Mouse (Mus musculus): ENCODE measurements around the gene Gm49450.

The Gm49450 gene

DNA sequence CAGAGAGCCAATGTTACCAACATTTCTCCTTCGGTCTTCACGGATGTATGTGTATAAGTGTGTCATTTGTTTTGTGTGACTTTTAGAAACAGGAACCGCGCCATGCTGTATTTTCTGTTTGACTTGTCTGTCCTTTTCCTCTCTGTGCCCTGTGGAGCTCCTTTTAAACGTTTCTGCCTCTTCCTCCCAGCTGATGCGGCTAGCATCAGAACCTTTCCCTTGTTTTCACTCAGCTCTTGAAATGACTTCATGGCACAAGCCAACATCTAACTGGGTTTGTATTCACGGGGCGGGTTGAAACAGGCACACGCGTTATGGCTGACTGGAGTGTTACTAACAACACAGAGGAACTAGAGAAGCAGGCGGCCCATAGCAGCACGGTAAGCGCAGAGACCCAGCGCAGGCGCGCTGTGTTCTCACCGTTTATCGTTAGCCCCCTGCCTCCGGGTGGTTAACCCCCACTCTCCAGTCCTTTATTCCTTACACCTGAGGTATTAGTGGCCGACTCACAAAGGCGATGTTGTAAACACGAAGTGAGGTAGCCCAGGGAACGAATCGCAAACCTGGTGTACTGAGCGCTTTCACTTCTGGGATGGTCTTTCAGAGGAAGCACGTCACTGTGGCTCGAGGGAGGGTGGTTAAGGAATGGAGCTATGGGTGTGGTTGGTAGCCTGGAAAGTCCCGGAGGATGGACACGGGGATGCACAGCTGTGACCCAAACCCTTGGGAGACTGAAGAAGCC lies 32.1 kb upstream of the Gm49450 start:
- DNase-seq (ENCODE audit: low spot score in 2 of 2), result peak; percentile 81 to 86

DNA sequence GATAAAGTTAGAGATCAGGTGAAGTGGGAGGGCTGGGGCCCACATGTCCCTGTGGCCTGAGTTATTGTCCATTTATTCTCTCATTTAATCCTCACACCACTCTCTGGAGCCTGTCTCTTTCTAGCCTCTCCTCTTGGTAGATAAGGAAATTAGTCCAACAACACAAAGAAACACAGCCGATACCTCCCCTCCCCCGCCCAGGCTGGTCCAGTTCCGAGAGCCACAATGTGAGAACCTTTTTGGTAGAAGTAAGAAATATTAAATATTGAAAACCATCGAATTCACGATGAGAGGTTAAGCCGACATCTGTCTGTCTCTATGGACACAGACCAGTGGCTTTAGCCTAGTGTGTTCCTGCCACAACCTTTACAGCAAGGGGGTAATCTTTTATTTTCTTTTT lies 31.3 kb upstream of the Gm49450 start:
- no peak for DNase-seq (ENCODE audit: low spot score in 2 of 2)

DNA sequence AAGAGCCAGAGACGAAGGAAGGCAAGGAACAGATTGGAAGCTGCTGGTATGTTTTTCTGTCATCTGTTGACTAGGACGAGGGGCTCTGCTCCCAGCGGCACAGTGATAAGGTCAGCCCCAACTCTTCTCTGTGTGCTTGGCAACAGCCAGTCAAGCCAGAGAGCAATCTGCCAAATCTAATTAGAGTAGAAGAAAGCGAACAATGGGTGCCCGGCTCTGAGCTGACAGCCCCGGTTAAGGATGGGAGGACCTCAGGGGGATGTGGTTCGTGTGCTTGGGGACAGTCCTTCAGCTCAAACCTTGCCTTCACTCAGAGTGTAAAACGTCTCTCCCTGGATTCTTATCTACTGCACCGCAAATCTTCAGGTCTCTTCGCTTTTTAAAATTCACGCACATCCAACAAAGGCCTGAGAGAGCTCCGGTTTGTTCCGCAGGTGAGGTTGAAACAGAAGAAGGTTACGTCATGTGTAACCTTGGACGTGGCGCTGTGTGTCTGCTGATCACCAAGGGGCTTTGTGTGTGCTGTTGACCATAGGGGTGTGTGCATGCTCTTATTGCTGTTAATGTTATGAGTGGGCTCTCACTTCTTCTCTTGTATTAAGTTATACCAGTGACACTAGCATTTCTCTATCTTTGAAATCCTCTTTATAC lies 30.2 kb upstream of the Gm49450 start:
- DNase-seq (ENCODE audit: low spot score in 2 of 2), result no peak

DNA sequence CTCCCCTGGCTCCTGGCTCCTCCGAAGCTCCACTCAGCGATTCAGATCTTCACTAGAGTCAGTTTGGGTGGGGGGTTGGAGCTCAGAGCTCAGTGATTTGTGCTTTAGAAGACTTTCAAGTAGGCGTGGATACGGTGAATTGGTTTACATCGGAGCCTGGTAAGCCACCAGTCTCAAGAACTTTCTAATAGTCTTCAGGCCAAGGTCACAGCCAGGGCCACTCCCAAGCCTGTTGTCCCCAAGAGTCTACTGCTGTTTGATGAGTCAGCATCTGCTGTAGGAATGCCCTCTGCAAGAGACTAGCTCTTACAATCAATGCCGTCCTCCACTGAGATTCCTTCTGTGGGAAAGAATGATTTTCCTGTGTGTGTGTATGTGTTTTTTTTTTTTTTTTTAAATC lies 28.7 kb upstream of the Gm49450 start:
- no peak for DNase-seq (ENCODE audit: low spot score in 2 of 2)

DNA sequence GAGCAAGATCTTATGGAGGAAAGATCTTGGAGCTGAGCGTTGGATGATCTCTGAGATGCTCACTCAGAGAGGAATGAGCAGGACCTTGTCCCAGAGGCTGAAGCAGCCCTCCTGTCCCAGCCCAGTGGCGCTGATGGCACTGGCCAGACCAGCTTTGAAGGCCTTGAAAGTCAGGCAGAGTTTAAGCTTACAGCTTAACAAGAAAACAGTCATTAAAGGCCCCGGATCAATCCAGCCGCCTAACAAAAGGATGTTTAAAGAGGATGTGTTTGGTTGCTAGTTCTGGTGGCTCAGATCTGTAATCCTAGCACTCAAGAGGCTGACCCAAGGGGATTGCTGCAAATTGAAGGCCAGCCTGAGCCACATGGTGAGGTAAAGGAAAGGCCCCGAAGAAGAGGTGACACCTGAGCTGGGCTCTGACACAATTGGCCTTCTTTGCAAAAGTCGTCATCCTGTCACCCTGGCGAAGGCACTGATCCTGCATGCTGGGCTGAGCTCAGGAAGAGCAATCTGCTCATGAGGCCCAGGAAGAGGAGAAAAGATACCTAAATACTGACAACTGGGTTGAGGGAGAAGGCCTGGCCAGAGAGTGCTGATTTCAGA lies 26.8 kb upstream of the Gm49450 start:
- no peak for DNase-seq (ENCODE audit: low spot score in 2 of 2)

DNA sequence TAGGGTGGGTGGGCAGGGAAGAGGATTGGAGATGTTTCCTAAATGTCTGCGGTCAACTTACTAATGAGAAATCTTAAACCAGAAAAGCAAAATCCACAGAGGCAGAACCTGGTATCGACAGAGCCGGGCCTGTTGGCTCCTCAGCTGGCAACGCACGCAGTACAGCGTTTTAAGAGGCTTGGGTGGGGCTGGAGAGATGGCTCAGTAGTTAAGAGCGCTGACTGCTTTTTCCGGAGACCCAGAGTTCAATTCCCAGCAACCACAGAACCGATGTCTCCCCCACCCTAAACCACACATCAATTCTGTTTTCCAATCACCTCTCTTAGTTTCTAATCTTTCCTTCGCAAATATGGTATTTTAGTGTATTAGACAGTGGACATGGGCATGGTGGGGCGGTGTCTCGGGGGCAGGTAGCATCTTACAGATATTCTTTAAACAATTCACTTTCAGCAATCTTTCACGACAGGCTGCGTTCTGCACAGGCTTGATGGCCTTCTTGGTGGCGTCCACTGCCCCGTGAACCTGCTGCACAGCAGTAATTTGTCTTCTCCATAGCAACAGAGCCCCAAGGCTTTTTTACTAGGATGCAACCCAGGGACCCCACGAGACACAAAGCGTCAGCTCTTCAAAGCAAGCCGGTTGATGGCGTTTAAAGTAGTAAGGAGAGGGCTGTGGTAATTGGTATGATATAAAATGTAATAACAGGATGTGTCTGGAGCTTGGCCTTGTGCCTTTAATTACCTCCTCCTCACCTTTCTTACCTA lies 25.2 kb upstream of the Gm49450 start:
- no peak for DNase-seq (ENCODE audit: low spot score in 2 of 2)

DNA sequence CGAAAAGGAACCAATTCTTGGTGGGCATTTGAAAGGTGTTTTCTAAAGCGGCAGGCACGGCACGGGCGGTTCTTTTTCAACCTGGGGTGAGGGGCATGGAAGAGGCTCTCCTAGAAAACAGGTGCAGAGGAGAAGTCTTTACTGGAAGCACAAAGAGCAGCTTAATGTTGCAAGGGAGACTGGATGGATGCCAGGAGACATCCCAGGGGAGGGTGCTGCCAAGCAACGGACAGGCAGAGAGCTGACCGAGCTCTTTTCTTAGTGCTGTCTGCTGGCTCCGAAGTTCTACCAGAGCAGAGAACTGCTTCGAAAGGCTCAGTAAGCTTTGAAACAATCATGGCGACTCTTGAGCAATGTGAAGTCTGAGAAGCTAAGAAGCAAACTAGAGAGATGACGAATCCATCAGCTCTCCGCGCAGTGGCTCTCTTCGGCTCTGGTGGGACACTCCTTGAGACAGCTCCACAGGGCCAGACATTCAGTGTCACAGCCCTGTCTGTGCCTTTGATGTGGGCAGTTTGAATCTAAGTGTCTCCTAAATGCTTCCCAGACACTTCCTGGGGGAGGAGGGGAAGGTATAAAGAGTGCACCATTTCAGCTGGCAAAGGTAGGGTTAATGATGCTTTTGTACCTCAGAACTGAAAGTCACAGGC lies 24.5 kb upstream of the Gm49450 start:
- DNase-seq (ENCODE audit: low spot score in 2 of 2), result peak; percentile 56 to 75

DNA sequence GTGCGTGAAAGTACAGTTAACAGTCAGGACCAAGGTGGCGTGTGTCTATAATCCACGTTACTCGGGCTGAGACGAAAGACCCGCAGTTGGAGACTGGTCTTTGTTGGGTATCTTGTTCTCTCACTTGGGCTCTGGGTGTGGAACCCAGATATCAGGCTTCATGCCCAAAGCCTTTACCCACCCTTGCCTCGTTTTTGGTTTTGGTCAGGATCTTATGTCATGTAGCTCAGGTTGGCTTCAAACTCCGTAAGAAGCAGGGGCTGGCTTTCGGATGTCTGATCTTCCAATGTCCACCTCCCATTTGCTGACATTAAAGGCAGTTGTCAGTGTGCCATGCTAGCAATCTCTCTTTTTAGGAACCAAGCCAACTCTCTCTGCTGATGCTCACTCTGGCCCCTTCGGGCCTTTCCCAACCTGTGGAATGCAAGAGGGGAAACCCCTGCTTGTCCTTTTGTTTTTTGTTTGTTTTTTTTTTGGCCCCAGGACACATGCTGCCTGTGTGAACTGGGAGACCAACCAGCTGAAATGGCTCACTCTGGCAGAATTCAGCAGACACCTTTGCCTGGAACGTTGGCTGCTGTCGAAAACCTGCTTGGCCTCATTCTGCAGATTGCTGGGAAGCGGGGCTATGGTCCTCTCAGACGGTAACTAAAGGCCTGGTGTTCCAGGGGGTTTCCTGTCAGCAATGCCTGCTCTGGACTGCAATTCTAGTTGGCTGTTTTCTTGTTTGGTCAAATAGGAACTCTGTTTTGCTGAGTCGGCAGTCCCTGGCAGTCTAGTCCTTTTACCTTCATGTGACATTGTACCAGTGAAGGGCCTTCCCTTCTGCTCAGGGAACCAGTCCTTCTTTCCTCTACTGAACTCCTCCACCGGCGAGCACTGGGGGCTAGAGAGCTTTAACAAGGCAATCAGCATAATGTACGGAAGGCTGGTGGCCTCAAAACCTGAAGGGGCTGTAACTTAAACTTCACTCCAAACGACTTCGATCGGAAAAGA lies 23.7 kb upstream of the Gm49450 start:
- DNase-seq (ENCODE audit: low spot score in 2 of 2), result no peak

DNA sequence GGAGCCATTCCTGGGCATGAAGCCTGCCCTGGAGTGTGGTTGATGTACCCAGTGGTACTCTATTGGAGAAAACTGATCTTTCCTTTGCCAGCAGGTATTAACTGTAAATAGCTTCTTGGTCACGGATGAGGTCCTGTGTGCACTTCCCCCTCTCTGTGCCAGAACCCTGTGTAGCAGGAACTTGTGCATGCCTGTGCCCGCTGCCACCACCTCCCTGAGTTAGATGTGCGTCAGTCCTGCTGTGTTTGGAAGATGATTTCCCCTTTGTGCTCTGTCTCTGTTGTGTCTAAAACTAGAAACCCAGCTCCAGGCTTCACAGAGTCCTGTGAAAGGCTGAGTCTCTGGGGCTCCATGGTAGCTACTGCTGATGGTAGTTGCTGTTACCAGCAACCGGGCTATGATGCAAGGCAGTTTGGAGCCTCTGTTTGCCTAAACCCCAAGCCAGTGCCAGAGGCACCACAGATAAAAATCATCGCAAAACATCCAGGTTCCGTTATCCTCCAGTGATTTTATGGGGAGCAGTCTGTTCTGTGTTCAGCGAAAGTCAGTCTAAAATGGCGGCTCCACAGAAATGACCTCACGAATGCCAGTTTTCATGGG lies 19.8 kb upstream of the Gm49450 start:
- no peak for DNase-seq (ENCODE audit: low spot score in 2 of 2)

DNA sequence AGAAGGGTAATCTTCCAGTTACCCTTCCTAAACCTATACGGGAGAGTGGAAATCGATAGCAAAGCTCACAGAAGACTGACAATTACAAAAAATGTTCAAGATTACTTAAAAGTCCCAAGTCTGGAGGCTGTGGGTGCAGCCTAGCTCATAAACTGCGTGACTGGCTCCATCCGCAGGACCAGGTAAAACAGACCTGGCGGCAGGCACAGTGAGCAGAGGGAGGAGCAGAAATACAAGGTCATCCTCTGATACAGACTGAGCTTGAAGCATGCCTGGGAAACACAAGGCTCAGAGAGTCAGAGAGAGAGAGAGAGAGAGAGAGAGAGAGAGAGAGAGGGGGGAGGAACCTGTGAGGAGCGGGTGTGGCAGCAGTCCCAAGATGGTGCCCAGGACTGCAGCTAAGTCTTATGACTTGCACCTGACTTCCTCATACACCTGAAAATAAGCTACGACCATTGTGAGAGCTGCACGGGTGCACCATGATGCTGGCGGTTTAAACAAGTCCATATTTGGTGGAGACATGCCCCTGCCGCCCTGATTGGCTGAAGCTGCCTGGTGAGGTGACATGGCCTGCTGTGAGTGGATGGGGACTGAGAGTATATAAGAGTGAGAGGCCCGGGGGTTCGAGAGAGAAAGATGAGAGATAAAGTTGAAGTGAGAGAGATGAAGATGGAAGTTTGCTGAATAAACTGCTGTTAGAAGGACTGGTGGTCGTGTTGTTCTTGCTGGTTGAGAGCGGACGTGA lies 18.4 kb upstream of the Gm49450 start:
- peak in 1 of 2 experiments; percentile 57 for DNase-seq (ENCODE audit: low spot score in 2 of 2)

DNA sequence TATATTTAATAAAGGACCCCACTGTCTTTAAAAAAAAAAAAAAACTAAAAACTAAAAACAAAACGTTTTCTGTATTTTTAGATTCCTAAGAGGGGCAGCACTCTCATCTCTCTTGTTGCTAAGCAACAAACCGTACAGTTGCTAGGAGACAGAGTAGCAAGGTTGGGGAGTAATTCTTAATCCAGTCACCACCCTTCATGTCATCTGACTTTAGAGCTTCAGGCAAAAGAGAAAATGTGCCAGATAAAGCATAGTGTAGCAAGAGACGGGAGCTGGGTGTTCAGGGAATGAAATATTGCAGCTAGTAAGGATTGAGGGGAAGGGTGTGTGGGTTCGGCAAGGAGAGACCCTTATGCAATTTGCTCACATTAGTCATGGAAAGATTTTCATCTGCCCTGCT lies 17.8 kb upstream of the Gm49450 start:
- peak; percentile 45 to 61 for DNase-seq (ENCODE audit: low spot score in 2 of 2)

DNA sequence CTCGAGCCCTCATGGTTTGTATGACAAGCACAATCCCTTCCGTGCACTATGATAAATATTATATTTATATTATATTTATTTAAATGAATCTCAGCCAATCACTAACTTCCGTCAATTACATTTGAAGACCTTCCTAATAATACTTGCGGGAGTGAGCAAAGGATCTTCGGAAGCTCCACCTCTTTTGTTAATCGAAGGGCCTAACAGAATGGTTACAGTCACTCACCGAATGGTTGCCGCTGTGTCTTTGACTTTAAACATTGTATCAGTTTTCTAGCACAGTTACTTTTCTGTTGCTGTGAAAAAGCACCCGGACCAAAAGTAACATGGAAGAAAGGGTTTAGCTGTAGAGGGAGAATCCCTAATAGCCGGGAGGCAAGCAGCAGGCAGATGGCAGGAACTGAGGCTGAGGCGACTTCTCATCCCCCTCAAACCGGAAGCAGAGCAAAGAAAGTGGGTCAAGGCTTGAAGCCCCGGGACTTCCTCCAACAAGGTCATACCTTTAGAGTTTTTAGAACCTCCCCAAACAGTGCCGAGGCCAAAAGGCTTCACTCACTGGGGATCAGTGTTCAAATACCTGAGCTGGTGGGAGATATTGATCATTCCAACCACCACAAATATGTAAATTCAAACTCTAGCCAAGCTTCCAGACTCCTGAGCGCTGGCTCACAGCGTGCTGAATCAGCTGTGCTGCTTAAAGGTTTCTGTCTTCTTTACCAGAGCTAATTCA lies 16.2 kb upstream of the Gm49450 start:
- DNase-seq (ENCODE audit: low spot score in 2 of 2), result peak in 1 of 2 experiments; percentile 45

DNA sequence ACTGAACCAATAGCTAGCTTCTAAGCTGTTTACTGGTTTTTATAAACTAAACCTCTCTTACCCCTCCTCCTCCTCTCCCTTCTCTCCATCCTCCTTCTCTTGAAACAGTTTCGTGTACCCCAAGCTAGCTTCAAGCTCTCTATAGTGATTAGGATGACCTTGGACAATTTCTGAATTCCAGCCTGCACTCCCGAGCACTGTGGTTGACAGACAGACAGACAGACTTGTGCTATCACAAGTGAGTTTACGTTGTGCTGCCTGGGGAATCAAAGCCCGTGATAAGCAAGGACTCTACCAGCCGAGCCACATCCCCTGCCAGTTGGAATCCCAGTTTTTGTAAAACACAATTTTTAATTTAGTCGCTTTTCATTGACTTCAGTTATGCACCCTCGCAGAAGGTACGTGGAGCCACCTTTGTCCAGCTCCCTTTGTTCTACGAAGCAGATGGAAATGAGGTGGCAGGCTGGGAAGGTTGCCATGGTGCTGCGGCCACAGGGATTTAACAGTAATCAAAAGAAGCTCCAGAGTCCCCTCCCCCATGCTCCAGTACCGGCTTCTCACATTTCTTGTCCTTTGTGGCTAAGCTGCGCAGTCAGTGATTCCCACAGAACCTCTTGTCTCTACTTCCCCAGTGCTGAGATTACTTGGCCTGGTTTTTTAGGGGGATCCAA lies 15.5 kb upstream of the Gm49450 start:
- peak; percentile 67 to 75 for DNase-seq (ENCODE audit: low spot score in 2 of 2)

DNA sequence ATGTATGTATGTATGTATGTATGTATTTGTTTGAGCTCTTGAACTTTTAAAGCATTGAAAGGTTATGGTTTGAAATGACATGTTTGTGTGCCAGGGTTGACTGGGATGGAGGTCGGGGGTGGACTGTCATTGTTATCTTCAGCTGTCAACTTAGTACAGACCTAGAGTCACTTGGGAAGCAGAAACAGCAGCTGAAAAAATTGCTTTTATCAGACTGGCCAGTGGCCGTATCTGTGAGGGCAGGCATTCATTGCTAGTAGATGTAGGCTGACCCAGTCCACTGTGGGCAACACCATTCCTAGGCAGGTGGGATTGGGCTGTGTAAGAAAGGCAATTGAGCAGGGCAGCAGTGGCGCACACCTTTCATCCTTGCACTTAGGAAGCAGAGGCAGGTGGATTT lies 6.2 kb upstream of the Gm49450 start:
- DNase-seq (ENCODE audit: low spot score in 2 of 2), result no peak

DNA sequence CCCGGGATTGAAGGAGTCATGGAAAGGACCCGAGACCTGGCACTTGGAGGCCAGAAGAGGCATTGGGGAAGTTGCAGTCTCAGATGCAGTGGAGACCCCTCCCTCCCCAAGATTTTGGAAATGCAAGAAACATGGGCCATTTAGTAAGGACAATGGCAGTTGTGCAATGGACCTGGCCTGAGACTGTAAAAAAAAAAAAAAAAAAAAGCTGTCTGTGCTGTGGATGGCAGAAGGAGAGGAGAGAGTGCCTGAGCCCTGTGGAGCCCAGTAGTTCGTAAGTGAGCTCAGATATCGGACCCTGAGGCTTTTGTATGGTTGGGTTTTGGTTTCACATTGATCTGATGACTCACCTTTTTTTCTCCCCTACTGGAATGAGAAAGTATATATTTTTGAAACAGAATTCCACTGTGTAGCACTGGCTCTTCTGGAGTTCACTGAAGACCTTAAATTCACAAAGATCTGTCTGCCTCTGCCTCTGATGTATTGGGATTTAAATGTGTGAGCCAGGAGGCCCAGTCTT lies 5.6 kb upstream of the Gm49450 start:
- no peak for DNase-seq (ENCODE audit: low spot score in 2 of 2)

DNA sequence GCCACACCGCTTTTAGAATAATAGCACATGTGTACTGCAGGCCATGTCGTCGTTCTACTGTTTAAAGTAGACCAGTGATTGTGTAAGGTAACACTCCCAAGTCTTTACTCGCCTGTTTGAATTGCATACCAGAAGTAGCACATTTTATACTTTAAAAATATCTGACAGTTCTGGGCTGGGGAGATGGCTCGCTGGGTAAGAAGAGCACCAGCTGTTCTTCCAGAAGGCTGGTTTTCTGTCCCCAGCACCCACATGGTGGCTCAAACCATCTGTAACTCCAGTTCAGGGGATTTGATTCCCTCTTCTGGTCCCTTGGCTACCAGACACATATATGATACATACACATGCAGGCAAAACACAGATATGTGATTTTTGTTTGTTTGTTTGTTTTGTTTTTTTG lies 4.1 kb upstream of the Gm49450 start:
- DNase-seq (ENCODE audit: low spot score in 2 of 2), result no peak

DNA sequence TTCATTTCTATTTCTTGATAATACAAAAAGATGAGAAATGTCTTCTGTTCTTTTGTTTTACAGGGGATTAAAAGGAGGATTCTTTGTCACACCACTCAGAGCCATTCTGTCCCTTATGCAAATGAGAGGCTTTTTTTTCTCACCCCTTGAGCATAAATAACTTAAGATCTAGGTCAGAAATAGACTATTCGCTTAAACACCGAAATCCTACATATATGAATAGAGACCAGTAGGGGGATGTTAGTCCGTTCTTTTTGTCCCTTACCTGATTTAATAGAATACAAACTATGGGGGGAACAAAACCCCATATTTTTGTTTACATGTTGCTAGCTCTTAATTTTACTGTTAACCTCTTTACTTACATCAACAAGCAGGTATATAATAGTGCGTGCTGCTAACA lies 2.6 kb upstream of the Gm49450 start:
- no peak for DNase-seq (ENCODE audit: low spot score in 2 of 2)

DNA sequence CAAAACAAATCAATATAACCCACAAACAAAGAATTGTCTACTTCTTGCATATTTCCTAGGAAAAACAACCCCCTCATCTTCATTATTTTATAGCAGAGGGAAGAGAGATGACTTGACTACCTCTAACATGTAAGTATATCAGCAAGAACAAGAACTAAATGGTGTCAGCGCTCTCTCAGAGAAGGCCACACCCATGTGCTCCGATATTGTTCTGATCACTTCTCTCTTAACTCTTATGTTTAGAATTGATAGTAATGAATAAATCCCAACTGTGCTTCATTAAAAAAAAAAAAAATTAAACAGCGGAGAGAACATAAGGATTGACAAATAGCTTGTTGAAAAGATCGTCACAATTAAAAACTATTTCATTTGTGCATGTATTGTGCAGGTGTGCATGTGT lies 2.0 kb upstream of the Gm49450 start:
- no peak for DNase-seq (ENCODE audit: low spot score in 2 of 2)

Measured in right cerebral cortex, adult 2 months (tissue).